Mouse (Mus musculus): ENCODE measurements at regions not wholly inside any gene's neighbourhood (a gene's known extent, or its start where the extent isn't known, plus 50 kb on each side); places are given as distances from the start of the nearest gene placed in this dataset.

GRCm38 (mm10) chr12:107160137-107160536, 328.3 kb upstream of the 3110018I06Rik start:
- no peak for TF ChIP-seq GATA1 (IDR thresholded peaks at IDR 0.05; ENCODE audit: low read length)
- no peak for TF ChIP-seq TAL1 (IDR thresholded peaks at IDR 0.05; ENCODE audit: low read length)
